Mouse (Mus musculus) heart, postnatal 36 days (tissue): ENCODE measurements at regions not wholly inside any gene's neighbourhood (a gene's known extent, or its start where the extent isn't known, plus 50 kb on each side); places are given as distances from the start of the nearest gene placed in this dataset.

Source experiments
- DNase-seq, 2 experiments: peaks; one replicate each; pipeline ENCODE4 v3.0.0; 2021 to 2022
- intact Hi-C: fragments of 180-260 bp; cut with DNase I; formaldehyde crosslinking; loops from one replicate; pipeline ENCODE4 v1.15.1; 2025

DNA sequence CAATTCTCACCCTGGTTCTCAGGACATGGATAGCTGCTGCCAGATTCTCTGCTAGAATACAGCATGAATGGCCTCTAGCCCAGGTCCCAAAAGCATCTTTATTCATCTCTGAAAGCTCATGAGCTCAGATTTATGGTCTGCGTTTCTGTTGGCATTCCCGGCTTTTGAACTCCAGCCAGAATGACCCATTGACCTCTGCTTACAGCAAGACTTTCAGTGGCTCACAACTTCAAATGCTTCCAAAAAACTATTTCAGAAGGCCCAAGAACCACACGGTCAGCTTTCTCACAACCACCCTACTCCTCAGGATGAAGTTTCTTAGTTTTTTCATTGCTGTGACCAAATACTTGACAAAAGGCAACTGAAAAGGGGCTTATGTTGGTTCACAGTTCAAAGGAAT is 729.9 kb upstream of the Car8 start:
- intact Hi-C loops: no loop called here

DNA sequence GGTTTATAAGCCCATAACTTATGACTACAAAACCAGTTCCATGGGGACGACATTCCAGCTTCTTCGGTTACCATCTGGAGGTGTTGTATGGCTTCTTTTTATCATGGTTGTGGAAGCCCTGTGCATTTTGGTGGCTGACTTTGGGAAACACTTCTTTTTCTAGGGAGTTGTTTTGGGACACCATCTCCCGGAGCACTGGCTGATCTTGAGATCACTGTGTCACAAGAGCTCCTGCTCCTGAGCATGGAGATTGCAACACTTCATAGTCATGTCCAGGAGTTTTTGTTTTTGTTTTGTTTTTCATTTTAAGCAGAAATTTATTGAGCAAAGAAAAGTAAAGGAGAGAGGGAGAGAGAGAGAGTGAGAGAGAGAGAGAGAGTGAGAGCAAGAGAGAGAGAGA is 729.1 kb upstream of the Car8 start:
- DNase-seq: no peak
- intact Hi-C loops: no loop called here

More for the DNA sequence above, 729.9 kb upstream of the Car8 start:
- DNase-seq: no peak

DNA sequence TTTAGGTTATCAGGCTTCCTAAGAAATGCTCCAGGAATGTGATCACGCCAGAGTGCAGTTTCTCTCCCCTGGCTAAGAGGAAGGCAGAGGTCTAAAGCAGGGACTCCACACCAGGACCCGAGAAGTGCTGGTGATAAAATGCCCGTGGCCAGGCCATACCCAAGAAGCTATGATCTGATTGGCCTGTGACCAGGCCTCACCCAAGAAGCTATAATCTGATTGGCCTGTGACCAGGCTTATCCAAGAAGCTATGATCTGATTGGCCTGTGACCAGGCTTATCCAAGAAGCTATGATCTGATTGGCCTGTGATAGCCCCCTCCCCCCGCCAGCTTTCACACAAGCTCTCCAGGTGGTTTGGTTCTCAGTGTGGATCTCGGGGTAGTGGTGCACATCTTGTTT is 726.7 kb upstream of the Car8 start:
- intact Hi-C loops: no loop called here

DNA sequence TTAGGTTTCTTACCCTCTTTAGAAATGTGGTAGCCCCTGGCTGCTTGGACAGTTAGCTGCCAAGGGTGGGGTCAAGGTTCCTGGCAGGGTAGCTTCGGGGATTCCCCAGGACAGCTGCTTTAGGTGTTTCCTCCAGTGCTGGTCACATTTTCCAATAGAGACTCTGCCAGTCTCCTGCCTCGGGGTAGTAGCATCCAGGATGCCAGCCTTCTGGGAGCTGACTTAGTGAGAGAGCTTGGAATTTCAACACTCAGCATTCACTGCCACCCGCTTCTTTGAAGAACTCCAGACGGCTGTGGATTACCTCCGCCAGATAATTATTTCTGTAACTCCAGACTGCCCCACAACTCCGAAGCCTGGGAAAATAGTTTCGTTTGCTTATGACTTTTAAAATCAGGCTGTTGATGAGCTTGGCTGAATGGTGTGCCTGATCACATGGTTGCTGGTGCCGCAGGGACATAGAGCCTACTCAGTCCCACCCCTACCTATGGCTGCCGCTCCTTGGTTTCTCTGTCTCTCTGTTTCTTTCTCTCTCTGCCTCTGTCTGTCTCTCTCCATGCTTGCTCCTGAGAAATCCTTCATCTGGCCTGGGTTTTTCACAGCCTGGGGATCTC is 724.2 kb upstream of the Car8 start:
- intact Hi-C loops: no loop called here
- DNase-seq: no peak

More for the DNA sequence above, 726.7 kb upstream of the Car8 start:
- DNase-seq: no peak

DNA sequence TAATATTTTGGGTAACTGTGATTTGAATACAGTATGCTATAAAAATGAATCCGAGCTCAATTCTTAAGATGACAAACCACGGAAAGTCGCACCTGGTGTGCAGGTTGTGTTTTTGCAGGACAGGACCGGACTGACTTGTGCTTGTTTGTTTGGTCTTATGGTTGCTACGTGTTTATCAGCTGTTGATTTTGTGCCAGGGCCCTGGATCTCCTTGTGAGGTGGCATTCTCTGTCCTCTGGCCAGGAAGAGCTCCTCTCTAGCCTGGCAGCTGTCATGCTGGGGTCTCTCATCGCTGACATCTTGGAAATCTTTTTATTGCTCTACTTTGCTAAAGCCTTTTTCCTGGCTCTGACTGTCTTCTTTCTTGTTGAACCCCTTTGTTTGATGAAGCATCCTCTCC is 723.0 kb upstream of the Car8 start:
- intact Hi-C loops: no loop called here
- peak; percentile 37 to 44 for DNase-seq

DNA sequence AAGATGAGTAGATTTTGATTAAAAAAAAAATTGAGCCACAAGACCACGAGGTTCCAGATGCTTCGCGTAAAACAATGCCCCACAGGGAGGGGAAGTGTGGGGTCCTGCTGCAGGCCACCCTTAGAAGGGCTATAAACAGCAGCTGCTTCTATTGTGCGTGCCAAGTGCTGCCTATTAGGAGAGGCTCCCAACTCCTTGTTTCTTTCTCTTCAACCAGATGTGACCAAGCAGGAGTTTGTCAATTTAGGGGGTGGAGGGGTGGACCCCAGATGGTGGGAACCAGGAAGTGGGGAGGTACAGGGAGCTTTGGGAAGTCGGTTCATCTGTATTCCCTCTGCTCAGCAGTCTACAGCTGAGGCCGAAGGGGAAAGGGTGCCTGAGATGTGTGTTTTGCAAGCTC is 718.9 kb upstream of the Car8 start:
- no peak for DNase-seq
- intact Hi-C loops: loop anchor here (5.0 kb wide), 1 partner anchor 290 kb away; no protein-coding TSS in a partner anchor

DNA sequence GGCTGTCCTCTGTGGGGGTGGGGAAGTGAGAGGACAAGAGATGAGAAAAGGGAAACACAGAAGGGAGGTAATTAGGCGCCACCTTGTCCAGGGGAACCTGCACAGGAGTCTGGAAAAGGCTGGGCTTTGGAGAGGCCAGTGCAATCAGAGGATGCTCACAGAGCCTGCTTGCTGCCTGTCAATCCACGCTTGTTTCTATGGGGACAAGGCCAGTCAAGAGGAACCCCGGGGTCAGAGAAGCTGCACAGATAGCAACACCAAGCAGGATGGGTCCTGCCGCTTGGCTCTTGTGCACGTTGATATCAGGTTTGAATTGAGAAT is 718.1 kb upstream of the Car8 start:
- intact Hi-C loops: loop anchor here (5.0 kb wide), 1 partner anchor 290 kb away; no protein-coding TSS in a partner anchor

DNA sequence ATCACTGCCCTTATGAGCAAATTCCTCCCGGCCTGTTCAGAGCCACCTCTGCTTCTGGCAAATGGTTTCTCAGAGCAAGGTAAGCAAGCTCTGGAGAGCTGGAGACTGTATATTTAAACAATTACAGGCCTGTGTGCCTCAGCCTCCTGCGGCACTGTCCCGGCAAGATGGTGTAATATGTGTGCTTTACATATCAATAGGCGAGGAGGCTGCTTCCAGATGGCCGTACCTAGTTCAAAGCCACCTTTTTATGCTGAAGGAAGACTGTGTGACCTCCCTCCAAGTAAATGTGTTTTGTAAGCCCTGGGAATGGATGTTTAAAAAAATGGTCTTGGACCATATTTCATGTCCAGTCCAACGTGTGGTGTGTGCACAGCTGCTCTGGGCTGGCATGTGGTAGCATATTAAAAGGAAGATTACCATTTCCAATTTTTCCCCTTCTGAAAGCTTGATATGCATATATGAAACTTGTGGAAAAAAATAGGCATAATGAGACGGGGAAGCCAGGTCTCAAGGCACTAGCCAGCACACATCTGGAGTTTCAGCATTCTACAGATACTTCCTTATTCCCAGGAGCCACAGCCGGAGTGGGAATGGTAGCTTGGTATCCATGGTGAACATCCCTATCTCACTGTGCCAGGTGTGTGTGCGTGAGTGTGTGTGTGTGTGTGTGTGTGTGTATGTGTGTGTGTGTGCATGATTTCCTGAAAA is 717.6 kb upstream of the Car8 start:
- DNase-seq: no peak
- intact Hi-C loops: loop anchor here (5.0 kb wide), 1 partner anchor 289 kb away; no protein-coding TSS in a partner anchor

More for the DNA sequence above, 718.1 kb upstream of the Car8 start:
- no peak for DNase-seq

DNA sequence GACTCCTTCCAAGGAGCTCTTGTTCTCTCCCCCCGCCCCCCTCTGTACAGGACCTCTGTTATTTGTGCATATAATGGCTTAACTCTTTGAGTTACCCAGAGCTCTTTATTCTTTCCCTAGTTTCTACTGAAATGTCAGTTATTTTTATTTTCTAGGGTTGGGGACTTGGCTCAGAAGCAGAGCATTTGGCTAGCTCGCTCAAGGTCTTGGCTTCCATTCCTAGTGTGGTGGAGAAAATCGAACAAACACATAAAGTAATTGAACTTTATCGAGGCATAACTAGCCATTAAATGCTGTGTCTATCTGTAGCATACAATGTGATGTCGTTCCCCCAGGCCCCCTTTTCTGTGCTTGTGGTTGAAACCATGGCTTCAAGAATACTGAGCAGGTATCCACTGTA is 716.5 kb upstream of the Car8 start:
- peak in 1 of 2 experiments; percentile 12 for DNase-seq
- intact Hi-C loops: loop anchor here (5.0 kb wide), 1 partner anchor 288 kb away; no protein-coding TSS in a partner anchor

DNA sequence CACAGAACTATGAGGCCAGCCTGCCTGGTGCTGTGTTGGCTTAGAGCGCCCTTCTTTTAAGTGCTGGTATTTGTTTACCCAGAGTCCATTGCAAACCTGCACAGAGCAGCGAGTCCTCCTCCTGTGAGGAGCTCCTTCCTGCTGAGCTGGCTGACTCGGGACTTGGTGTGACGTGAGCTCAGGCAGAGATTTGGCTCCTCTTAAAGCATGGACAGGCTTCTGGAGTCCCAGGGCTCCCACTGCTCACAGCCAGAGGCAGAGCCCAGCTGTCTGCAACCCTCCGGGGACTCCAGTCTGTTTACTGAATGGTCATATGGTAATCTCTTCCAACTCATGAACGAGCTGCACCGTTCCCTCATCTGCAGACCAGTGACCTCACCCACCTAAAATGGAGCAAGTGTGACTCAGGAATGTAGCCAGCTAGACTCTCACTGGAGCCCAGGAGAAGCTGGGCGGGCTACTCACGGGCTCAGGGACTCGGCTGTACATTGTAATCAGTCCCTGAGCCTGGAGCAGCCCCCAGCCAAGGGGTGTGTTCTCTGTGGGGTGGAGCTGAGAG is 715.6 kb upstream of the Car8 start:
- intact Hi-C loops: loop anchor here (5.0 kb wide), 2 partner anchors 42 to 73 kb away; no protein-coding TSS in a partner anchor
- peak; percentile 62 to 77 for DNase-seq

DNA sequence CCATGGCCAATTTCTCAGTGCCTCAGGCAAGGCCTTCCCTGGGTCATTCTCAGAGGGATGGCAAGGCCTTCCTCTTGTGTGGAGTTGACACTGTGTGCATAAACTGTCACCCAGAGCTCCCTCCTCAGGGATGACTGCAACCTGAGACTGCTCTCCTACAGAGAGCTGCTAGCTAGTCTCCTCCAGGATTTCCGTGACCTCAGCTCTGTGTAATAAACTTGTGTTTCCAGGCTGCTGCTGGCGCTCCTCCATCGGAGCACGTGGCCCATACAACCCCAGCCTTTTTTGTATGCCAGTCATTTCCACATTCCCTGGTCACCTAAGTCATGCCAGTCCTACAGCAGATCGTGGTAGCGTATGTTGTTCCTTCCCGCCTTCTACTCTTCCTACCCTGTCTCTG is 714.3 kb upstream of the Car8 start:
- intact Hi-C loops: loop anchor here (5.0 kb wide), 2 partner anchors 41 to 74 kb away; no protein-coding TSS in a partner anchor
- DNase-seq: no peak

DNA sequence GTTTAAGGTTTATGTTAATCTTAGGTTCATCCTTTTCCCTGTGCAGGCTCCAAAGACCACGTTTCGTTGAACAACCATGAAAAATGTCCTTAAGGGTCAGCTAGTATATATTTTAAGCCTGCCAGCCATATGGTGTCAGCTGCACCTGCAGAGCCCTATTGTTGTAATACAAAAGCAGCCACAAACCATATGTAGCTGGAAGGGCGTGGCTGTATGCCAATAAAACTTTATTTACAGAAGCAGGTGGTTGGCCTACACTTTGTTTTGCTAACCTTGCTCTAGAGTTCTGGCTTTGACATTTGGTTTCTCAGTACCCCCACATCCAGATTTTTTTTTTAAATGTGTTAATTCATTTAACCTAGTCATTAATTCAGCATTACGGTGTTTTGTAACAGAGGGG is 711.1 kb upstream of the Car8 start:
- intact Hi-C loops: loop anchor here (5.0 kb wide), 2 partner anchors 38 to 77 kb away; no protein-coding TSS in a partner anchor
- DNase-seq: no peak

DNA sequence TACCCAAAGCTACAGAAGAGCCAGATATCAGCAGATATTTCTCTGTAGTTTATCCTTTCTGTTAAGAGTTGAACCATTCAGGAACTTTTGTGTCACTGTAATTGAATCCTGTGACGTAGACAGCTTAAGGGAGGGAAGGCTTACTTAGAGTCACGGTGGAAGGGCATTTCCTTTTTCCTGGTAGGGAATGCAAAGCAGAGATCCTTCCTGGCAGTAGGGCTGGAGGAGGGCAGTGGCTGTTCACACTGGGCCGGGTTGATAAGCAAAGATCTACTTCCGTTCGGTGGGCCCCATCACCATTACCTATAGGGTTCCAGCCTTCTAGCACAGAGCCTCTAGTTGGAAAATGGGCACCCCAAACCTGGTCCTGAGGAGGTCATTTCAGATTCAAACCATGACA is 710.7 kb upstream of the Car8 start:
- intact Hi-C loops: no loop called here
- no peak for DNase-seq

DNA sequence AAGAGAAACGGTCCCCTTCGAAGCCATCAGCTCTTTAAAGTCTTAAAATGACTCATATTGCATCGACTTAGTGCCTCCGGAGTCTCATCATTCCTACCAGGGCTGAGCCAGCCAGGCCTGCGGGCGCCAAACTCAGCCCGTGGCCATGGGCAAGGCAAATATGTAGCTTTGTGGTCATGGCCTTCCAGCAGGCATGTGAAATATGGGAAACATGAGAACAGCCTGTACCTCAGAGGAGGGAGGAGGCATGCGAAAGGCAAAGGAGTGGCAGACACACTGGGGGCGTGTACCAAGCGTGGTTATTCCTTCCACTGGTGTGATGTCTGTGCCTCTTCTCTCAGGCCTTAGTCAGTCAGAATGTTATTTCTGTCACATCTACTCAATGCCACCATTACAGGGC is 706.3 kb upstream of the Car8 start:
- no peak for DNase-seq
- intact Hi-C loops: no loop called here

DNA sequence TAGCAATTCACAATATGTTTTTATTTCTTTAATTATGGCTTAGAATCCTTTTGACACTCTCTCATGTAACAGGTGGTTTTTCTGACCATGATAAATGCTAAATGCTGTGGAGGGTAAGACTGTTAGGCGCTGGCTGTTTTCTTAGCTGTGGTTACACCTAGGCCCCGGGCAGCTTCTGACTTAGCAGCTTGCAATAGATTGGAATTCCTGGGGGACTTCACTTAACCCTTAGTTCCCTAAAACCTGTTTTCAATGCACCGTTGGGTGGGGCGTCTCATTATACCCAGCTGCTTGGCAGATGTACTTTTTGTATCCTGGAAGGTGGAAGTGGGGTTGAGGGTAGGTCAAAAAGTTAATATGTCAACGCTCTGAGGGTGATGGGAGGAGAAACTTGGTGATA is 704.2 kb upstream of the Car8 start:
- intact Hi-C loops: no loop called here
- no peak for DNase-seq

DNA sequence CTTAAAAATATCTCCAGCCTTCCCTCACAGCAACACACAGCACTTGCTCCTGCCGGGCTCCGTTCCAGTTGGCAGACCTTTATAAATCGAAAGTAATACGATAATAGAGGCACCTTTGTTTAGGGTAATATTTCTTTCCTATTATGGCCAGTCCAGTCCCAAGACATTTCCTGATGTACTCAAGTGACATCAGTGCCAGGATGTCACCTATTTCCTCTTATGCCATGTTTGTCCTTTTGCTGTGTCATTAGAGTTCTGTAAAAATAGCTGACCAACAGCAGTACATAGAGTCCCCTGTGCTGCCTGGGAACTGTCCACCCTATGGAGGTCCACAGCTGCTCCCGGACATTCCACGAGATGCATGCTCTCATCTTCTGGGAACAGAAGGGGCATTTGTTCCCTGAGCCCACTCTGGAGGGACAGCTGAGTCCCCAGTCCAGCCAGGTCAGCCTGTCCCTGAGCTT is 700.1 kb upstream of the Car8 start:
- intact Hi-C loops: no loop called here
- peak; percentile 38 to 48 for DNase-seq

DNA sequence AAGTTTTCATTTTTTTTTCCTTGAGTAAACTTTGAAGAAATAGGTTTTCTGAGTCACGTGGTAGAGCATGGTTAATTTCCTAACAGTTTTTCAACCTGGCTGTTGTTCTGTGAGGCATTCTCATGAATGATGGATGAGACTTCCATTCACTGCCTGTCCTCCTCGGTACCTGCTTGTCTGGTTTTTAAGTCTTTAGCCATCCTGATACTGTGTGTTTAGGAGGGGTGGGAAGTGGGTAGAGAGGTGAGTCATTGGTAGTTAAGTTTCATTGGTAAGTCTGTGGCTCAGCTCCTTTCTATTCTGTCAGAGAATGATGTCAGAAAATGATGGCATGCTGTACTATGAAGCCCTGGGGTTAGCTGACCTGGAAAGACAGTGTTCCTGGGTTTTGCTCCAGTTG is 697.1 kb upstream of the Car8 start:
- no peak for DNase-seq
- intact Hi-C loops: no loop called here

DNA sequence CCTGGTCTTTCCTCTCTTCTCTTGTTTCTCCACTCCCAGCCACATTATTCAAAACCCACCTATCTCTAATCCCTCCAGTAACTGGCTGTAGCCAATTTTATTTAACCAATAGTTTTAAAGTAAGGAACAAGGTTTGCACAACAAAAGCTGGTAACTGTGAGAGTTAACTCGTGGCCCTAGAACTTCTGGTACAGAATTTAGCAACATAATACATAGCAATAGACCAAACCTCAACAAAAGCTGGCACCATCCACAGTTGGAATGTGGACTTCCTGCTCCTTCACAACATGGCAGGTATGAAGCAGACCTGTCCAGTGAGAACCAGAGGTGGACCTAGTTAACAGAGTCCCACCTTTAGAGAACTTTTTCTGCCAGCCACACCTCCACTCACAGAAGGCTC is 695.7 kb upstream of the Car8 start:
- DNase-seq: no peak
- intact Hi-C loops: no loop called here

DNA sequence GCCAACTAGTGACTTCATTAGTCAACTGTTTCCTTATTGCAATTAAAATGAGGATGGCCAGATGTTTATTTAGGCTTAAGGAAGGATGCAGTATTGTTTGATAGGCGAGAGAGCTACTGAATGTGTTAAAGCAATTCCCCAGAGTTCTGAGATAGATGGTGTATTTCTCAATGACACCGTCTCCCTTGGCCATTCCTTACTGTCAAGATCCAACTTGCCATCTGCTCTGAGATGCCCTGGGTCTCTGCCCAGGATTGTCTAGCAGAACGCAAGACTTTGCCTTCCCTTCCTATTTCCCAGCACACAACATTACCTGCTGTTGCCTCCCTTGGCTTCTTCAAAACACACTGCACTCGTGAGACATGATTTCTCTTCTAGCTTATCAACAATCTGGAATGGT is 690.5 kb upstream of the Car8 start:
- no peak for DNase-seq
- intact Hi-C loops: no loop called here

DNA sequence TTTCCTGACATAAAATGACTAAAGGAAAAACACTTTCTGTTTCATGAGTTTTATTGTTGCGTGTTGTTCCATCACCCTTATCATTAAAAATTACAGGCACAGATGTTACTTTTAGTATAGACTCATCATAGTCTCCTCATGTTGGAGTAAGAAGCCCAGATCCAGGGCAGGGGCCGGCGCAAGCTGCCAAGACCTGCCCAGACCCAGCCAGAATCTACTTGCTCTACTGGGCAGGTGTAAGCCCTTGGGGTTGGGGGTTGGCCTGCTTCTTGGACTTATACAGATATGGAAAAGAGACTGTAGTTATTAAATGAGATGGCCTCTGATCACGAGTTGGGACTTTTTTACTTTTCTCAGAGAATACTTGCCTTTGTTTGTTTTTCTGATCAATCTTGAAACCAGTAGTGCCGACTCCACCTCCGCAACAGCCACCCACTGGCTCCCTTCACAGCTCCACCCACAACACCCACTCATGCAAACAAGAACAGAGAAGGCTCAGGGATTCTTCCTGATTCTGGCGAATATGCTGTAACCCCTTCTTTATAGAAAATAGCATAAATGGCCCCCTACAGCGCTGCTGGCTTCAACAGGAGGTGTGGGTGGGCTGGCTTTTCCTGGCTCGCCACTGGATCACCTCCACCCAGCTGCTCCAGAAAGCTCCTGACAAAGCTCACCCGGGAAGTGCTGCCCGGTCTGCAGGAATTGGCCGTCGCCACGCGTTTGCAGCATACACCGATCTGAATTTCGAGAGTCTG is 689.9 kb upstream of the Car8 start:
- DNase-seq: no peak

DNA sequence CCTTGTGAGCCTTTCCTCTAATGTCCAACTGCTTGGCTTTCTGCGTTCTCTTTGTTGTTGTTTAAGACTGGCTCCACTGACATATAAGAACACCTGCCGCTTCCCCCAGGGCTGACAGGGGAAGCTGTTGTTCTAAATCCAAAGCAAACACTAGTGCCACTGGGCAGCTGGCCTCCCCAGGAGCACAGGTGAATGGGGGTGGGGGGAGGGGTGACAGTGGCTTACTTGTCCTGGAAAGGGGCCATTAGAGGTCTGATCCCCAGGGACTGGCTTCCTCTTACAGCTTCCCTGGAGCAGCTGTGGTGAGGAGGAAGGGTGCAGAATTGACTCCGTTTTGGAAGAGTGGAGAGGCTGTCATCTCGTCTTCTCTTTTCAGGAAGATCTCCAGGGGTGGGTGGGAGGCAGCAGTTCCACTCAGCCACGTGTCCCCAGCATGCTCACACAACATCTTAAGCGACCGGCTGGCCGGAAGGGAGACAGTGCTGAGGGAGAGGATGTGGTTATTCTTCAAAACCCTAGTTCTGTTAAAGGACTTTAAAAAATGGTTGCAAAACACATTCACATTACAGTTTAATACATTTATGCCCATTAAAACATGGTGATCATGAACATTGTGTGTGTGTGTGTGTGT is 688.5 kb upstream of the Car8 start:
- intact Hi-C loops: no loop called here
- no peak for DNase-seq

More for the DNA sequence above, 689.9 kb upstream of the Car8 start:
- intact Hi-C loops: no loop called here
